Mouse (Mus musculus): ENCODE results near the gene Padi6. TPM values are rescaled to one million over a fixed set of nuclear protein-coding genes. Genes with fewer than 3 reads are reported as not detected.

The Padi6 gene
- polyA plus RNA-seq, 1 experiment from 2014 or later = 0.12 TPM

- 89% methylated on average over 5 of the region's 5 CpGs for WGBS
- Histone ChIP-seq H3K27me3 (replicated peaks) (no peaks in the 10 kb centered on the region), H3K4me1 (peaks cover 10% of the 10 kb centered on the region), H3K36me3 (replicated peaks) (no peaks in the 10 kb centered on the region), H3K9me3 (no peaks in the 10 kb centered on the region), H3K4me3 (no peak overlapping the region), H3K4me2 (no peak overlapping the region), H3K27ac (no peak overlapping the region), H3K9ac (no peak overlapping the region)
- ATAC-seq (replicated peaks) = no peak
Measured at GRCm38 (mm10) chr4:140688826-140689425, 53.5 kb downstream of the Padi6 start.

- H3K4me1 ChIP-seq = peaks cover 15% of the 10 kb centered on the region
- H3K4me3 ChIP-seq = no peak overlapping the region
- H3K9ac ChIP-seq = no peak overlapping the region
- H3K9me3 ChIP-seq = no peaks in the 10 kb centered on the region
- H3K4me2 ChIP-seq = no peak overlapping the region
- no peaks in the 10 kb centered on the region for H3K36me3 ChIP-seq (replicated peaks)
- no peak for ATAC-seq (replicated peaks)
- no peaks in the 10 kb centered on the region for H3K27me3 ChIP-seq (replicated peaks)
- WGBS = 72% methylated on average over 12 of the region's 12 CpGs
- H3K27ac ChIP-seq = no peak overlapping the region
Measured at GRCm38 (mm10) chr4:140688044-140688825, 54.2 kb downstream of the Padi6 start.

- no peaks in the 10 kb centered on the region for H3K27me3 ChIP-seq (replicated peaks)
- no peak overlapping the region for H3K9ac ChIP-seq
- H3K4me1 ChIP-seq = peaks cover 15% of the 10 kb centered on the region
- no peaks in the 10 kb centered on the region for H3K36me3 ChIP-seq (replicated peaks)
- H3K27ac ChIP-seq = no peak overlapping the region
- WGBS = 51% methylated on average over 6 of the region's 6 CpGs
- H3K4me3 ChIP-seq = no peak overlapping the region
- H3K9me3 ChIP-seq = no peaks in the 10 kb centered on the region
- no peak for ATAC-seq (replicated peaks)
- H3K4me2 ChIP-seq = peak overlapping the region; percentile 22; the same call in 1 of the 2 replicates
Measured at GRCm38 (mm10) chr4:140684881-140685303, 57.6 kb downstream of the Padi6 start.

- WGBS = 12% methylated on average over 16 of the region's 16 CpGs
Measured at GRCm38 (mm10) chr4:140684141-140684871, 58.1 kb downstream of the Padi6 start.

GRCm38 (mm10) chr4:140683608-140684007 is 58.8 kb downstream of the Padi6 start:
- no peak for ATAC-seq (replicated peaks)
- H3K9ac ChIP-seq = no peak overlapping the region
- H3K4me3 ChIP-seq = no peak overlapping the region
- no peaks in the 10 kb centered on the region for H3K27me3 ChIP-seq (replicated peaks)
- H3K36me3 ChIP-seq (replicated peaks) = no peaks in the 10 kb centered on the region
- no peak overlapping the region for H3K27ac ChIP-seq
- H3K4me1 ChIP-seq = peaks cover 18% of the 10 kb centered on the region
- WGBS = 35% methylated on average over 8 of the region's 8 CpGs
- no peak overlapping the region; the same call in 1 of the 2 replicates for H3K4me2 ChIP-seq
- H3K9me3 ChIP-seq = no peaks in the 10 kb centered on the region

More at GRCm38 (mm10) chr4:140684141-140684871, 58.1 kb downstream of the Padi6 start:
- Histone ChIP-seq H3K4me2 (peak overlapping the region; percentile 22), H3K36me3 (replicated peaks) (no peaks in the 10 kb centered on the region), H3K9ac (no peak overlapping the region), H3K27ac (no peak overlapping the region), H3K4me1 (peaks cover 18% of the 10 kb centered on the region), H3K9me3 (no peaks in the 10 kb centered on the region), H3K27me3 (replicated peaks) (no peaks in the 10 kb centered on the region), H3K4me3 (no peak overlapping the region)
- no peak for ATAC-seq (replicated peaks)

GRCm38 (mm10) chr4:140680731-140681397 is 61.6 kb downstream of the Padi6 start:
- WGBS = 62% methylated on average over 8 of the region's 8 CpGs
- no peaks in the 10 kb centered on the region for H3K36me3 ChIP-seq (replicated peaks)
- no peak for ATAC-seq (replicated peaks)

GRCm38 (mm10) chr4:140679723-140680380 is 62.6 kb downstream of the Padi6 start:
- WGBS = 33% methylated on average over 14 of the region's 18 CpGs
- H3K36me3 ChIP-seq (replicated peaks) = no peaks in the 10 kb centered on the region
- no peak overlapping the region for H3K4me3 ChIP-seq
- H3K9ac ChIP-seq = no peak overlapping the region
- H3K4me1 ChIP-seq = peaks cover 17% of the 10 kb centered on the region
- H3K27me3 ChIP-seq (replicated peaks) = no peaks in the 10 kb centered on the region
- H3K27ac ChIP-seq = no peak overlapping the region
- no peak for ATAC-seq (replicated peaks)
- no peak overlapping the region for H3K4me2 ChIP-seq
- no peaks in the 10 kb centered on the region for H3K9me3 ChIP-seq

More at GRCm38 (mm10) chr4:140680731-140681397, 61.6 kb downstream of the Padi6 start:
- Histone ChIP-seq H3K4me3 (no peak overlapping the region), H3K4me2 (no peak overlapping the region), H3K27ac (no peak overlapping the region), H3K27me3 (replicated peaks) (no peaks in the 10 kb centered on the region), H3K9ac (no peak overlapping the region), H3K9me3 (no peaks in the 10 kb centered on the region), H3K4me1 (peaks cover 18% of the 10 kb centered on the region)

GRCm38 (mm10) chr4:140679038-140679437 is 63.4 kb downstream of the Padi6 start:
- Histone ChIP-seq H3K4me1 (peaks cover 8% of the 10 kb centered on the region), H3K27ac (no peak overlapping the region), H3K27me3 (replicated peaks) (no peaks in the 10 kb centered on the region), H3K4me2 (no peak overlapping the region), H3K4me3 (no peak overlapping the region), H3K9ac (no peak overlapping the region), H3K36me3 (replicated peaks) (no peaks in the 10 kb centered on the region), H3K9me3 (no peaks in the 10 kb centered on the region)
- 14% methylated on average over 5 of the region's 5 CpGs for WGBS
- ATAC-seq (replicated peaks) = 0 out of 2 replicates have a peak, but pooled peaks have one; percentile 45

Small RNAs within 50 kb of the gene (microRNA-seq; reads per million reads assigned to microRNA genes)
- gene Gm23045 (not detected), gene Gm25951 (not detected)

Other genes with a start within 250 kb of the Padi6 start
- 30.7 and 31.5 TPM in 2 replicates for gene Arhgef10l, start 76.6 kb downstream of the Padi6 start, polyA plus RNA-seq (2015; fragmentation: Nextera tagmentation; extraction: Ambion mirVana)
- 28.1 and 34.9 TPM in 2 replicates for gene Rcc2, start 42.1 kb downstream of the Padi6 start, polyA plus RNA-seq (2015; fragmentation: Nextera tagmentation; extraction: Ambion mirVana)
- gene Padi4, start 31.6 kb upstream of the Padi6 start, polyA plus RNA-seq (2015; fragmentation: Nextera tagmentation; extraction: Ambion mirVana) = 0.11 and 0.19 TPM in 2 replicates
- gene Padi3, start 68.0 kb upstream of the Padi6 start, polyA plus RNA-seq (2015; fragmentation: Nextera tagmentation; extraction: Ambion mirVana) = not detected in 2 replicates
- gene Padi1, start 103.1 kb upstream of the Padi6 start, polyA plus RNA-seq (2015; fragmentation: Nextera tagmentation; extraction: Ambion mirVana) = 0.04 TPM in 1 of 2 replicates, not detected in the other
- gene Padi2, start 163.7 kb upstream of the Padi6 start, polyA plus RNA-seq (2015; fragmentation: Nextera tagmentation; extraction: Ambion mirVana) = 1.2 and 1.4 TPM in 2 replicates
- gene Sdhb, start 218.6 kb upstream of the Padi6 start, polyA plus RNA-seq (2015; fragmentation: Nextera tagmentation; extraction: Ambion mirVana) = 442 and 447 TPM in 2 replicates
- 189 and 193 TPM in 2 replicates for gene Atp13a2, start 244.2 kb upstream of the Padi6 start, polyA plus RNA-seq (2015; fragmentation: Nextera tagmentation; extraction: Ambion mirVana)